ENCODE assay signal across 25 mouse cellular contexts in the genomic region with DNA sequence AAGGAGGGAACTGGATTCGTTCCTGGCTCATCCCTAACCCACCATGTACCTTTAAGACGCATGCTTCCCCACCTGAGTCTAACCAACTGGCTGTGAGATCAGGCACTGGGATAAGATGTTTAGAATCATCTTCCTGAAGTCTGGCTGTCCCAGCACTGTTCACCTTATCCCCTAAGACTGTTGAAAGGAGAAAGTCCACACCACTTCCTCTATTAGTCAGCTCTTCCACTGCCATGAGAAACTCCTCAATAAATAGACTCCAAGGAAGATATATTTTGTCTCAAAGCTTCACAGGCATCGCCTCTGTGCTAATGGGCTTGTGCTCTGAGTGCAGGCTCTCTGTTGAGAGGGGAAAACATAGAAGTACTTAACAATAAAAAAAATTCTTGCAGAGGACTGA. TPM values are rescaled to one million over a fixed set of nuclear protein-coding genes. Genes with fewer than 3 reads are reported as not detected.
"Had no signal": no experiment of that assay in that cellular context is flagged by ENCODE, and none has a peak within 500 bp of the region (broad histone marks: within the 10 kb centered on the region; RNA-seq: fewer than 3 reads in every experiment).

No protein-coding gene starts in this region.

- DNase-seq: retina, postnatal 1 day; right cerebral cortex, adult 18-20 months; right cerebral cortex, postnatal 14 days; right cerebral cortex, postnatal 4 days; spleen, adult 18-20 months; thymus, adult 18-20 months; thymus, adult 2 months; thymus, postnatal 14 days; thymus, postnatal 25 days; thymus, postnatal 36 days; thymus, postnatal 4 days had no signal

RNA-seq across cellular contexts. Expression of a gene that starts 5.5 kb away (rescaled TPM):
- total RNA-seq: neutrophil, adult 5-6 weeks had no signal
- polyA plus RNA-seq: neural tube, embryonic 12.5 days; neural tube, embryonic 14.5 days; small intestine, adult 2 months; testis, adult 2 months had no signal

RNA-seq across cellular contexts. Expression of a gene that starts 14.2 kb away (rescaled TPM):
- total RNA-seq: neutrophil, adult 5-6 weeks had no signal
- polyA plus RNA-seq: neural tube, embryonic 11.5 days; neural tube, embryonic 12.5 days; neural tube, embryonic 13.5 days; neural tube, embryonic 14.5 days; neural tube, embryonic 15.5 days; small intestine, adult 2 months; spleen, adult 2 months; stomach, embryonic 14.5 days; stomach, embryonic 15.5 days; stomach, embryonic 16.5 days; stomach, postnatal 0 days; testis, adult 2 months; thymus, adult 2 months; thymus, postnatal 0 days had no signal

RNA-seq across cellular contexts. Expression of a gene that starts 22.6 kb away (rescaled TPM):
- polyA plus RNA-seq: neural tube, embryonic 11.5 days; small intestine, adult 2 months; testis, adult 2 months; thymus, adult 2 months had no signal

RNA-seq across cellular contexts. Expression of a gene that starts 44.8 kb away (rescaled TPM):
- total RNA-seq: neutrophil, adult 5-6 weeks had no signal
- polyA plus RNA-seq: neural tube, embryonic 11.5 days; neural tube, embryonic 12.5 days; neural tube, embryonic 13.5 days; neural tube, embryonic 14.5 days; neural tube, embryonic 15.5 days; stomach, embryonic 14.5 days; stomach, embryonic 15.5 days; stomach, embryonic 16.5 days; stomach, postnatal 0 days; testis, adult 2 months had no signal
